Mouse (Mus musculus): ENCODE data around the gene Camsap1.
A peak's percentile ranks its signal among the peaks of the same experiment; 100 is the strongest.

Gene Camsap1

DNA sequence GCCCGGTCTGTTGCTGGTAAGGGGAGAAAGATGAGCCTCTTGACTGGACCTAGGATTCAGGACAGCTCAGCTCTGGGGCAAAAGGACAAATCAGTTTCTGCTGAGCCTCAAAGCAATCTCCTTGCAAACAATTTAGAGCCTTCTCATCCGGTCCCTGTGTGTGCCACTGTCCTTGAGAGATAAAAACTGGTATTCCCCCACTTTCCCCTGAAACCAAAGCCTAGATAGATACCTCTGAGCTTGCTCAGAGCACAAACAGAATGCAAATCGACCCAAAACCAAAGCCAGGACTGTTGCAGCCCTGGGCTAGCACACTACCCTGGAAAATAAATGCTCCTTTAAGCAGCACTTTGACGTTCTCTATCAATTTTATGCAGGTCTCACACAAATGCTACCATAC lies 4.1 kb downstream of the Camsap1 start:
- DNase-seq (ENCODE audit: low spot score), result no peak

DNA sequence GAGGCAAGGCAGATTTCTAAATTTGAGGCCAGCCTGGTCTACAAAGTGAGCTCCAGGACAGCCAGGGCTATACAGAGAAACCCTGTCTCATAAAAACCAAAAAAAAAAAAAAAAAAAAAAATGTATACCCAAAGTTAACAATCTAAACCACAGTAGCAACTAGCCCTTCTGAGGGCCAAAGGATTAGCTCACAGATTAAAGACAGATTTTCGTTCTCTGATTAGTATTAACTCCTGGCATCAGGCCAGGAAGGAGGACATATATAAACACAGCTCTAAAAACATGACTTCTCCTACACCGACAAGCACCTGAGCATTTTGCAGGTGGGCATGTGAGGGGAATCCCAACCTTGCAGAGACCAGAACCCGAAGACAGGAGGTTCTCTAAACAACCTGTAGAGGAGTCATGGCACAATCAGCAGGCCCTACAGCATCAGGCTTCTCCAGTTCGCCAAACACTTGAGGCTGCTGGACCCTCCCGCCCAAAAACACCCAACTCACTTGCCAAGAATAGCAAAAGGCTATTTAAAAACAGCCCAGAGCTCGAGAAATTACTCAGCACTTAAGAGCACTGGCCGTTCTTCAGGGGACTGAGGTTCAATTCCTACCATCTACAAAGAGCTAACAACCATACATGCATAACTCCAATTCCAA lies 5.4 kb downstream of the Camsap1 start:
- no peak for DNase-seq (ENCODE audit: low spot score)

DNA sequence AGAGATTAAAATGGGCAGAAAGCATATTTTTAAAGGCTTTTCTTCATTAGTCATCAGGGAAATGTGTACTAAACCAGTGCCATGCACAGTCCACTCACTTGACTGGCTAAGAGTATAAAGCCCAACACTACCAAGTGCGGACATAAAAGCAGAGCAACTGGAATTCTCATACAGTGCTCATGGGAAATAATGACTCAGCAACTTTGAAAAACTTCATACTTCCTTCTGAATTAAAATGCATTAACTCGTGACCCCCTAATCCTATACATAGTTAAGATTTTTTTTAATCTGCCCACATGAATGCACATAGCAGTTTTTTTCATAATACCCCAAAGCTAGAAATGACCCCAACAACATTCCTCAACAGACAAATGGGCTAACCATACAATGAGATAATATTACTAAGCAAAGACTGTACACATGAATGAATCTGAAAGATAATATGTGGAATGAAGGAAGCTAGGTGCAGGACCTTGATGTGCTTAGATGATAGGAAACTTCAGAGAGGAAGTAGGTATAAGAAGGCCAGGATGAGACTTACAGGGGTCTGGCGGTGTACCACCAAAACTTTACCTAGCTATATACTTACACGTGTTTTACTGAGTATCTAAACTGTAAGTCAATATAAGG lies 7.8 kb downstream of the Camsap1 start:
- DNase-seq (ENCODE audit: low spot score), result no peak

DNA sequence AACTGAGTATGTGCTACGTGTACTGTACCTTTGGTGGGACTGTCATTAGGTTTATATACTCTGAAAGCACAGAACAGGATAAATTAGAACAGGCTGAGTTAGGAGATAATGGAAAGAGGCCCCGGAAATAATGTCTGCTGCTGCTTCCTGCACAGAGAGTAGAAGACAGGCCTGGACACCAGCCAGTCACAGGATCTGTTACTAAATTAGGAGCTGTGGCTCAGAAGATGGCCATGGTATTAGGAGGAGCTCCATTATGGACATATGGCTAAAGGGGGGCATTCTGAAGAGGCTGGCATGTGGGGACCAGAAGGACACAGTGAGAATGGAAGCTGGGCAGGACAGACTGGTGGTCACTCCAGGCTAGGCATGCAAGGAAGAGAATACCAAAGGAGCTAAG lies 12.7 kb downstream of the Camsap1 start:
- DNase-seq (ENCODE audit: low spot score), result no peak

DNA sequence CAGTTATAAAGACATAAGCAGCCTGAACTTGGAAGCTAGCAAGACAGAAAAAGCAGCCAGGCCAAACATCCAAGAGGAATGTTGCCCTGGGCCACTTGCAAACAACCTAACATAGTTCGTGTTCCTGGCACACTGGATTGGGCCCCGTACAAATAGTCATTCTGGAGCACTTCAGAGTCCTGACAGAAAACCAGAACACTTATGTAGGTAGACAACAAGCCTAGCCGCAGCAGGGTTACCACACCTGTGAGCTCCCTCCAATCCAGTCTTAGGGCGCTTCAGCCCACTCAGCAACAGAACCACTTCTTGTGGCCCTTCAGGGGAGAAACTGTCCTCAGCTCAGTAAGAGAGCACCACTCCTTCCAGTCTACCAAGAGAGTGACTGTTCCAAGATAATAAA lies 13.8 kb downstream of the Camsap1 start:
- DNase-seq (ENCODE audit: low spot score), result no peak

DNA sequence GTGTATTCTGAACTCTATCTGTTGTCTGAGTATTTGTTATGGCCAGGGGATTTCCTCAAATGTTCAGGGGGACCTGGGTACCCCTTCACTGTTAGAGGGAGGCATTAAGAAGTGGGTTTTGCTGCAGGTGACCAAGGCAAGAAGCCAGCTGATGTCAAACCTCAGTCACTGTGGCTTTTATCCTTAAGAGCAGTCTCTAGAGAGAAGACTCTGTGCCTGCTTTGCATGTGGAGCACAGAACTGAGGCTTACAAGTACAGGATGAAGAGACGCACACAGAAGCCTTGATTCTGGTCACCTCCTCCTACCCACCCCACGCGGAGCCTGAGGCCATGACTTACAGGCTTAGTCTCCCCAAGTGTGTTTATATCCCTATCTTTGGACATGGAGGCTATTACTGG lies 33.8 kb downstream of the Camsap1 start:
- DNase-seq (ENCODE audit: low spot score), result no peak

GRCm38 (mm10) chr2:25947950-25948349 lies 35.1 kb downstream of the Camsap1 start:
- DNase-seq (ENCODE audit: low spot score), result no peak

GRCm38 (mm10) chr2:25943822-25944221 lies 39.3 kb downstream of the Camsap1 start:
- no peak for DNase-seq (ENCODE audit: low spot score)

DNA sequence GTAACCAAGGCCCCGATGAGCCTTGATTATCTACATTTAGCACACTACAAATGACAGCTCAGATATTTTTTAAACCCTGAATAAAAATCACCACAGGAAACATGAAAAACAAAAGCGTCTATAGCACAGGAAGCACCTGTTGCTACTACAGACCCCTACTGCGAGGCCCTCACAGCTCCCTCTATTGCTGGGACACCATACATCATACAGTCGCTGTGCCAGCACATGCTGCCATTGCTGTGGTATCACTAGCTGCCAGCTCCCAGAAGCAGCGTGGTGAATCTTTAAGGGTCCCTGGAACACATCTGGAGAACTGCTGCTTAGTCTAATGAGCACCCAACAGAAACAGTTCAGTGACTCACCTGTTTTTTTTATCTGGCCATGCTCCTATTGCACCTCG lies 42.6 kb downstream of the Camsap1 start:
- DNase-seq (ENCODE audit: low spot score), result no peak

GRCm38 (mm10) chr2:25931249-25931859 lies 51.7 kb downstream of the Camsap1 start:
- peak; percentile 27 for DNase-seq (ENCODE audit: low spot score)

DNA sequence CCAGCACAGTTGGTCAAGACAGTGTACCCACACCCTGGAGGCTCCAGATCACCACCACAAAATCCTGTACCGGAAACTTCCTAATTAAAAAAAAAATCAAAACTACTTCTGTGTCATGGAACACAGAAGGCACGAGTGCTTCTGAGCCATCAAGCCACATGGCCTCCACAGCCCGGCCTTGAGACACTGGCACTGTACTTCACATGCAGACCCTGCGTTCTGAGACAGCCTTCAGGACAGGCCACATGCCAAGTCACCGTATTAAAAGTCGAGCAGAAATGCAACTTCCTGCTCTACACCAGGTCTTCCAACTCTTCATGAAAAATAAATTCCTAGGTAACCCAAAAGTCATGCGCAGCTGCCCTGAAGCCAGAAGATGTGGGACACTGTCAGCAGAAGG lies 55.3 kb downstream of the Camsap1 start:
- DNase-seq (ENCODE audit: low spot score), result no peak

DNA sequence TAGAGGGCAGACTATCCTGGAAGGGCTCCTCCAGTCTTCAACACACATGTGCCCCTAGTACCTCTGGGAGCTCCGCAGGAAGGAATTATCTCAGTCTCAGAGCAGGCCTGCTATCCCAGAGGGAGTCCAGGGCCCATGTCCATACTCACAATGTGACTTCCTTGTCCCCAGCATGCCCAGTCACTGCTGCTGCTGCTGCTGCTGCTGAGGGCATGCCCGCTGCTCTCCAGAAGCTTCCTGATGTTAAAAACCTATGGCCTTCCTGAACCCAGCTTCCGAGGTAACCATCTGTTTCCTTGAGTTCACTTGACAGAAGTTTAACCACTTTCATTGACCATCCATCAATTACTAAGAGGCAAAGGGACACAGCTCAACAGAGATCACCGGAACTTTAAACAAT lies 58.1 kb downstream of the Camsap1 start:
- DNase-seq (ENCODE audit: low spot score), result no peak

- no peak for DNase-seq (ENCODE audit: low spot score)
Observed at GRCm38 (mm10) chr2:25923799-25924198, 59.3 kb downstream of the Camsap1 start.

GRCm38 (mm10) chr2:25919972-25920371 lies 63.1 kb downstream of the Camsap1 start:
- DNase-seq (ENCODE audit: low spot score), result no peak

- DNase-seq (ENCODE audit: low spot score), result no peak
Observed at GRCm38 (mm10) chr2:25918408-25918807, 64.7 kb downstream of the Camsap1 start.

DNA sequence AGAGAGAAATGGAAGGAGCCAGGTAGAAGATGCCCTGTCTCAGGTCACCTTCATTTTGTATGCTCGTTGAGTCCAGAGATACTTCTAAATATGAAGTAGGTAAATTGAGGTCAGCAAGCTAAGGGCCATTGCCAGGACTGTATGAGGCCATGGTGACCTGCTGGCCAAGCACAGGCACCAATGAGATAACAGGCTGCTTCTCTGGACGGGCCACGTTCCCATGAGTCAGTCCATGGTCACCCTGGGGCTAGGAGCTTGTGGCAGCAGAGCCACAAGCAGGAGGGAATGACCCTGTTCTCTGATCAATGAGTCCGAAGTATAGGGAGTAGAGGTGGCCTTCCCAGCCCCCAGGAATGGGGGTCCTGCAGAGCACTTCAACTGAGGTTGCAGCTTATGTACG lies 68.3 kb downstream of the Camsap1 start:
- no peak for DNase-seq (ENCODE audit: low spot score)

DNA sequence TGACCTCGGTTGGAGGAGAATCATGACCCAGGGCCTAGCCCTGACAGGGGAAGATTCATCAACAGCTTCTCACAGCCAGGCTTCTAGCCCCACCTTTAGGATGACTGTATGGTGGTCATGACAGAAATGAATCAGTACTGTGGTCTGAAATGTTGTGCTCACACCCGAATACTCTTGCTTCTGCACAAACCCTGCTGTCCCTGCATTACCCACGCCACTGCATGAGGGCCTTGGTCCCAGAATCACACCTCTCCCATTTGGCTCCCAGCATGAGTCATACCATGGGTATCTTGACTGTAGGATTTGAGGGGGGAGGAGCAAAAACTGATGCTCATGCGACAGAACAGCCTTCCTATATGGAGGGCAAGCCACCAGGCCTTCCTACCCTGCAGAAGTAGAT lies 68.9 kb downstream of the Camsap1 start:
- no peak for DNase-seq (ENCODE audit: low spot score)

GRCm38 (mm10) chr2:25913247-25913646 lies 69.8 kb downstream of the Camsap1 start:
- no peak for DNase-seq (ENCODE audit: low spot score)

GRCm38 (mm10) chr2:25909872-25910271 lies 73.2 kb downstream of the Camsap1 start:
- no peak for DNase-seq (ENCODE audit: low spot score)

DNA sequence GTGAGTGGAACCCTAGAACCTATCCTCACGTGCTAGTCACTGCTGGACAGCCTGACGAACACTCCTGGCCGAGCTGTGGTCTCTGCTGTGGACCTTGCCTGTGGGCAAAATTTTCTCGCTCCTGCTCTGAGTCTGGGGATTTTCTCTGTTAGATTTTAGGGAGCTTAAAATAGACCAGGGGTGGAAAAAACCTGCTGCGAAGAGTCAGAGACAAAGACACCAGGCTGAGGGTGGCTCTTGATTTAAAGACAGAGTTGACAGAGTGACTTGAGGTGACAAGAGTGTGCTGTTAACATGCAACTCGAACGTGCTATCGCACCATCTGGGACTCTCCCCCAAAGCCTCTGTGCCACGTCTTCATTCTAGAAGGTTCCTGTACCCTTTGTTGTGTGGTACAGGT lies 84.1 kb downstream of the Camsap1 start:
- no peak for DNase-seq (ENCODE audit: low spot score)

GRCm38 (mm10) chr2:25892440-25892839 lies 90.6 kb downstream of the Camsap1 start:
- peak; percentile 23 for DNase-seq (ENCODE audit: low spot score)

DNA sequence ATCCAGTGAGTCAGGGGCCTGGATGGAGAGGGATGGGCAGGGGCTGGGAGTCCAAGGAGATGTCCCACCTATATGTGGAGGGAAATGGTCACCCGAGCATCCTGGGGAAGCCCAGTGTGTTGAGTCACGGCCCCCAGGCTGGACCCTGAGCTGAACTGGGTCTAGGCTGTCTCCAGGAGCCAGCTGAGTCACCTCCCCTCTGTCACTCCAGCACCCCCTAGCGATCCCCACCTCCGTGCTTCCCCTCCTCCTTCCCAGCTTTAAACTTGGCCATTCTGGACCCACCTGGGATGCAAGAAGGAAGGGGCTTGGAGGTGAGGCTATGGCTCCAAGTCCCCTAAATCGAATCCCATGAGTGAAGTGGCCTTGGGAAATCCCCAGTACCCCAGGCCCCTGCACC lies 94.9 kb downstream of the Camsap1 start:
- peak; percentile 27 for DNase-seq (ENCODE audit: low spot score)

DNA sequence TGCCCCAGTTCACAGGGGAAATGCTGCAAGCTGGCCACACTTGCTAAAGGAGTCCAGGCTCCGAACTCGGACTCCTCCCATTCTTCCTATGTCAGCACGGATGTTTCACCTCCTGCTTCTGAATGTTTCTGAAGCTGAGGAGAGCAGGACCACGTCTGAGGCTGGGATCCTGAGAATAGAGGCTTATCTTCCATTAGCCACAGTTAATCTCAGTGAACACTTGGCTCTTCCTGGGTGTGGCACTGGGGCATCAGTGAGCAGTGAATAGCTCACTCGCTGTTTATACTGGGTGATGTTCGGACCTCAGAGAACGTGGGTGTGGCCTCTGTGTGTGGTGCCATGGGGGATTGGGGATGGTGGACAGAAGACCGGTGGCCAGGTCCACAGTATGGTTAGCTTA lies 95.9 kb downstream of the Camsap1 start:
- DNase-seq (ENCODE audit: low spot score), result no peak

GRCm38 (mm10) chr2:25884756-25885155 lies 98.3 kb downstream of the Camsap1 start:
- no peak for DNase-seq (ENCODE audit: low spot score)

Data from ovary, postnatal 36 days (tissue).